Mouse (Mus musculus) hindbrain, embryonic 12.5 days (tissue): ENCODE data around the gene Pdzd11. TPM values are rescaled to one million over a fixed set of nuclear protein-coding genes. Genes with fewer than 3 reads are reported as not detected.

Experiments
- ATAC-seq: fragments of 200-750 bp; cut with Nextera tagmentation; 2 replicates; pipeline ENCODE4 v1.8.0; 2017; ENCODE audit warnings: moderate TSS enrichment; ENCODE audit not compliant: low FRiP score
- H3K27ac ChIP-seq: fragments of 300-500 bp; sonication (generic); 2 replicates; pipeline ENCODE4 v1.5.1; 2016; ENCODE audit warnings: mild to moderate bottlenecking
- H3K27me3 ChIP-seq: fragments of 300-500 bp; sonication (generic); 2 replicates; pipeline ENCODE4 v1.6.1; 2016; ENCODE audit warnings: mild to moderate bottlenecking
- H3K36me3 ChIP-seq: fragments of 300-500 bp; sonication (generic); 2 replicates; pipeline ENCODE4 v1.6.1; 2016; ENCODE audit warnings: mild to moderate bottlenecking
- H3K4me1 ChIP-seq: fragments of 300-500 bp; sonication (generic); 2 replicates; pipeline ENCODE4 v1.6.1; 2016
- H3K4me2 ChIP-seq: fragments of 300-500 bp; sonication (generic); replicated peaks from 2 replicates; pipeline ENCODE4 v1.6.1; 2016; ENCODE audit warnings: mild to moderate bottlenecking
- H3K4me3 ChIP-seq: fragments of 300-500 bp; sonication (generic); 2 replicates; pipeline ENCODE4 v1.5.1; 2016; ENCODE audit warnings: mild to moderate bottlenecking
- H3K9ac ChIP-seq: fragments of 300-500 bp; sonication (generic); 2 replicates; pipeline ENCODE4 v1.6.1; 2016; ENCODE audit warnings: mild to moderate bottlenecking, moderate library complexity
- H3K9me3 ChIP-seq: fragments of 300-500 bp; sonication (generic); replicated peaks from 2 replicates; pipeline ENCODE4 v1.6.1; 2016; ENCODE audit warnings: mild to moderate bottlenecking
- WGBS: fragments of 180-500 bp; shearing (Covaris S2); methylation state at CpG from one replicate; pipeline ENCODE4 v1.1.7; 2016; 5-methylcytosine and 5-hydroxymethylcytosine counted together
- polyA plus RNA-seq: library from polyadenylated mRNA; unstranded; fragments of >200 nt; fragmentation: Nextera tagmentation; extraction: Ambion mirVana; gene quantifications from 2 replicates; pipeline ENCODE4 v1.2.1, GENCODE M21; 2016

Pdzd11 gene
- polyA plus RNA-seq, 1 experiment from 2014 or later = 119 TPM

GRCm38 (mm10) chrX:100597439-100597838 is 28.9 kb downstream of the Pdzd11 start:
- H3K4me3 ChIP-seq = no peak overlapping the region
- H3K27me3 ChIP-seq = peaks cover 21% of the 10 kb centered on the region
- no peak overlapping the region for H3K9ac ChIP-seq
- no peaks in the 10 kb centered on the region for H3K36me3 ChIP-seq
- WGBS = 26% methylated on average over 5 of the region's 5 CpGs
- H3K4me1 ChIP-seq = no peaks in the 10 kb centered on the region
- no peak overlapping the region for H3K4me2 ChIP-seq
- no peaks in the 10 kb centered on the region for H3K9me3 ChIP-seq
- no peak overlapping the region for H3K27ac ChIP-seq
- ATAC-seq = no peak

- H3K4me2 ChIP-seq = no peak within 1 kb of the TSS
- H3K9ac ChIP-seq = no peak within 1 kb of the TSS
- H3K4me3 ChIP-seq = no peak within 1 kb of the TSS
- no peaks in the 10 kb centered on the region for H3K4me1 ChIP-seq
- H3K9me3 ChIP-seq = no peaks in the 10 kb centered on the region
- no peak within 1 kb of the TSS for H3K27ac ChIP-seq
- 66% methylated on average over 4 of the region's 4 CpGs for WGBS
- no peaks in the 10 kb centered on the region for H3K36me3 ChIP-seq
- peaks cover 25% of the 10 kb centered on the region for H3K27me3 ChIP-seq
- ATAC-seq = no peak
These were observed 31.6 kb downstream of the Pdzd11 start, which contains the start of gene P2ry4 for GRCm38 (mm10) chrX:100594791-100595190. Gene P2ry4, minus strand, starts transcription at chrX:100594869.

Other genes with a start within 250 kb of the Pdzd11 start
- not detected in 2 replicates for gene Otud6a, start 197.6 kb downstream of the Pdzd11 start, polyA plus RNA-seq
- 0.29 and 0.72 TPM in 2 replicates for gene Awat2, start 183.9 kb downstream of the Pdzd11 start, polyA plus RNA-seq
- gene Igbp1, start 132.3 kb downstream of the Pdzd11 start, polyA plus RNA-seq = 30.8 and 31.2 TPM in 2 replicates
- not detected in 2 replicates for gene Dgat2l6, start 101.7 kb downstream of the Pdzd11 start, polyA plus RNA-seq
- not detected in 2 replicates for gene Awat1, start 54.3 kb downstream of the Pdzd11 start, polyA plus RNA-seq
- gene P2ry4, start 31.7 kb downstream of the Pdzd11 start, polyA plus RNA-seq = not detected in 2 replicates
- 0.44 TPM in 1 of 2 replicates, not detected in the other for gene Arr3, start 21.1 kb downstream of the Pdzd11 start, polyA plus RNA-seq
- 22.9 and 27.0 TPM in 2 replicates for gene Kif4, start 831 bp downstream of the Pdzd11 start, polyA plus RNA-seq
- 16.4 and 22.2 TPM in 2 replicates for gene Gdpd2, start 103.3 kb upstream of the Pdzd11 start, polyA plus RNA-seq
- 14.8 and 16.4 TPM in 2 replicates for gene Dlg3, start 141.2 kb upstream of the Pdzd11 start, polyA plus RNA-seq